ENCODE assay signal across 13 mouse cellular contexts in genomic region chr7:3609082-3609481, GRCm38 (mm10). TPM values are rescaled to one million over a fixed set of nuclear protein-coding genes. Genes with fewer than 3 reads are reported as not detected.
A peak's percentile ranks its signal among the peaks of the same experiment; 100 is the strongest.
DNase-seq lines count a peak whose midpoint lies in the region; ATAC-seq and TF ChIP-seq lines count a peak whose summit lies in the region.
"Had no signal": no experiment of that assay in that cellular context is flagged by ENCODE, and none has a peak within 500 bp of the region (broad histone marks: within the 10 kb centered on the region; RNA-seq: fewer than 3 reads in every experiment).

No protein-coding gene starts in this region.

- 39% methylated on average over 3 of the region's 3 CpGs for WGBS in liver, embryonic 16.5 days (ENCODE audit: insufficient replicate concordance)
- 54% methylated on average over 3 of the region's 3 CpGs for WGBS in liver, embryonic 11.5 days
- 45% methylated on average over 3 of the region's 3 CpGs for WGBS in hindbrain, postnatal 0 days

- peak; percentile 79 for ATAC-seq in liver, embryonic 16.5 days (ENCODE audit: low read depth)
- no peak for ATAC-seq in liver, embryonic 11.5 days (replicated peaks; ENCODE audit: low FRiP score)
- ATAC-seq in hindbrain, postnatal 0 days, result no peak

- H3K27me3 ChIP-seq in liver, embryonic 16.5 days (ENCODE audit: control insufficient read depth, insufficient read depth, low read depth, low read length), result no peaks in the 10 kb centered on the region
- H3K27me3 ChIP-seq in liver, embryonic 11.5 days (replicated peaks; ENCODE audit: control insufficient read depth, insufficient read depth, low read length), result no peaks in the 10 kb centered on the region
- no peaks in the 10 kb centered on the region for H3K27me3 ChIP-seq in hindbrain, postnatal 0 days (ENCODE audit: insufficient read depth, low read length)
- H3K27me3 ChIP-seq: embryonic facial prominence, embryonic 13.5 days; liver, embryonic 15.5 days had no signal

- H3K9me3 ChIP-seq in liver, embryonic 16.5 days (replicated peaks; ENCODE audit: control insufficient read depth, low read length), result no peaks in the 10 kb centered on the region
- no peaks in the 10 kb centered on the region for H3K9me3 ChIP-seq in liver, embryonic 11.5 days (ENCODE audit: control insufficient read depth, low read length)
- no peaks in the 10 kb centered on the region for H3K9me3 ChIP-seq in hindbrain, postnatal 0 days (ENCODE audit: low read length)
- H3K9me3 ChIP-seq: embryonic facial prominence, embryonic 13.5 days; liver, embryonic 15.5 days had no signal

- no peak overlapping the region for H3K4me3 ChIP-seq in liver, embryonic 16.5 days (ENCODE audit: low read depth, low read length)
- no peak overlapping the region for H3K4me3 ChIP-seq in liver, embryonic 11.5 days (ENCODE audit: low read depth, low read length)
- no peak overlapping the region for H3K4me3 ChIP-seq in gastrocnemius, adult 2 months
- no peak overlapping the region for H3K4me3 ChIP-seq in hindbrain, postnatal 0 days (ENCODE audit: low read length)
- no peak overlapping the region for H3K4me3 ChIP-seq in layer of hippocampus, adult 2 months
- H3K4me3 ChIP-seq: embryonic facial prominence, embryonic 13.5 days; left cerebral cortex, adult 2 months; liver, embryonic 15.5 days; myocyte had no signal

- intact Hi-C loops in gastrocnemius, adult 2 months (cut with DNase I), result no loop called here

- H3K9ac ChIP-seq in liver, embryonic 16.5 days (ENCODE audit: low read depth, low read length), result no peak overlapping the region
- no peak overlapping the region for H3K9ac ChIP-seq in liver, embryonic 11.5 days (ENCODE audit: low read depth, low read length)
- no peak overlapping the region for H3K9ac ChIP-seq in hindbrain, postnatal 0 days (replicated peaks; ENCODE audit: low read length)
- H3K9ac ChIP-seq: embryonic facial prominence, embryonic 13.5 days; liver, embryonic 15.5 days had no signal

- no peak overlapping the region for H3K4me2 ChIP-seq in liver, embryonic 16.5 days (ENCODE audit: low read depth, low read length)
- H3K4me2 ChIP-seq in liver, embryonic 11.5 days, result no peak overlapping the region
- no peak overlapping the region for H3K4me2 ChIP-seq in hindbrain, postnatal 0 days (ENCODE audit: low read depth, low read length)
- H3K4me2 ChIP-seq: embryonic facial prominence, embryonic 13.5 days; liver, embryonic 15.5 days had no signal

- TF ChIP-seq CTCF in gastrocnemius, adult 2 months (IDR thresholded peaks at IDR 0.05), result no peak
- no peak for TF ChIP-seq CTCF in hindbrain, postnatal 0 days (IDR thresholded peaks at IDR 0.05; ENCODE audit: low read depth)
- TF ChIP-seq CTCF in layer of hippocampus, adult 2 months (conservative IDR thresholded peaks at IDR 0.05), result no peak

- H3K27ac ChIP-seq in liver, embryonic 16.5 days (ENCODE audit: low read length), result no peak overlapping the region
- no peak overlapping the region for H3K27ac ChIP-seq in liver, embryonic 11.5 days (ENCODE audit: low read depth, low read length)
- H3K27ac ChIP-seq in gastrocnemius, adult 2 months, result peak overlapping the region; percentile 48; the same call in 1 of the 2 replicates
- no peak overlapping the region for H3K27ac ChIP-seq in hindbrain, postnatal 0 days
- no peak overlapping the region for H3K27ac ChIP-seq in layer of hippocampus, adult 2 months
- H3K27ac ChIP-seq: embryonic facial prominence, embryonic 13.5 days; left cerebral cortex, adult 2 months; liver, embryonic 15.5 days had no signal

- H3K4me1 ChIP-seq in liver, embryonic 16.5 days (ENCODE audit: control insufficient read depth, low read depth, low read length), result no peaks in the 10 kb centered on the region
- H3K4me1 ChIP-seq in liver, embryonic 11.5 days (replicated peaks; ENCODE audit: control insufficient read depth, insufficient read depth, low read length), result no peaks in the 10 kb centered on the region; the same call in 1 of the 2 replicates
- H3K4me1 ChIP-seq in hindbrain, postnatal 0 days (ENCODE audit: insufficient read depth, low read length), result no peaks in the 10 kb centered on the region
- H3K4me1 ChIP-seq: embryonic facial prominence, embryonic 13.5 days had no signal

- no peaks in the 10 kb centered on the region for H3K36me3 ChIP-seq in liver, embryonic 16.5 days (ENCODE audit: control insufficient read depth, insufficient read depth)
- H3K36me3 ChIP-seq in liver, embryonic 11.5 days (ENCODE audit: control insufficient read depth, insufficient read depth, low read length), result no peaks in the 10 kb centered on the region
- H3K36me3 ChIP-seq in hindbrain, postnatal 0 days (ENCODE audit: insufficient read depth, low read length), result no peaks in the 10 kb centered on the region
- H3K36me3 ChIP-seq: embryonic facial prominence, embryonic 13.5 days; liver, embryonic 15.5 days had no signal

- DNase-seq in liver, embryonic 11.5 days (ENCODE audit: low spot score), result no peak
- DNase-seq in gastrocnemius, adult 2 months, result peak; percentile 57
- DNase-seq in kidney, adult 11 months, result peak; percentile 76
- peak; percentile 21 for DNase-seq in ovary, postnatal 10 days (ENCODE audit: low spot score)
- DNase-seq in hindbrain, postnatal 0 days (ENCODE audit: low spot score), result no peak
- DNase-seq in thymus, postnatal 10 days (ENCODE audit: low spot score in 2 of 2), result no peak
- no peak for DNase-seq in layer of hippocampus, adult 2 months (ENCODE audit: low spot score in 2 of 2)
- DNase-seq: cerebellum, adult 11 months had no signal

RNA-seq across cellular contexts. Expression of gene Oscar, which starts 6.9 kb away (rescaled TPM):
- polyA plus RNA-seq in liver, embryonic 16.5 days (2015; fragmentation: Nextera tagmentation; extraction: Ambion mirVana), result 0.18 TPM in 1 of 2 replicates, not detected in the other
- 0.17 TPM in 1 of 2 replicates, not detected in the other for polyA plus RNA-seq in liver, embryonic 11.5 days (2014; fragmentation: Nextera tagmentation; extraction: Ambion mirVana)
- total RNA-seq in gastrocnemius, adult 2 months (2021), result not detected
- 0.50 and 1.1 TPM in 2 replicates for total RNA-seq in hindbrain, postnatal 0 days (2014; rRNA removed)
- 0.35 and 0.60 TPM in 2 replicates for polyA plus RNA-seq in hindbrain, postnatal 0 days (2015; fragmentation: Nextera tagmentation; extraction: Ambion mirVana)
- 1 to 10 TPM in 1 of 2 experiments, under 1 TPM in 1; 0.56 to 1.5 TPM for total RNA-seq in layer of hippocampus, adult 2 months (2021)
- polyA plus RNA-seq: myocyte had no signal

RNA-seq across cellular contexts. Expression of gene Ndufa3, which starts 8.1 kb away (rescaled TPM):
- 249 and 272 TPM in 2 replicates for polyA plus RNA-seq in liver, embryonic 16.5 days (2015; fragmentation: Nextera tagmentation; extraction: Ambion mirVana)
- 375 and 405 TPM in 2 replicates for polyA plus RNA-seq in liver, embryonic 11.5 days (2014; fragmentation: Nextera tagmentation; extraction: Ambion mirVana)
- total RNA-seq in gastrocnemius, adult 2 months (2021), result 1,000 to 10,000 TPM in 1 of 2 experiments, 100 to 1,000 TPM in 1; 931 to 1,252 TPM
- total RNA-seq in hindbrain, postnatal 0 days (2014; rRNA removed), result 235 and 572 TPM in 2 replicates
- 664 and 717 TPM in 2 replicates for polyA plus RNA-seq in hindbrain, postnatal 0 days (2015; fragmentation: Nextera tagmentation; extraction: Ambion mirVana)
- total RNA-seq in layer of hippocampus, adult 2 months (2021), result 100 to 1,000 TPM; 537 to 571 TPM

RNA-seq across cellular contexts. Expression of gene Tfpt, which starts 20.6 kb away (rescaled TPM):
- polyA plus RNA-seq in liver, embryonic 16.5 days (2015; fragmentation: Nextera tagmentation; extraction: Ambion mirVana), result 8.1 and 9.0 TPM in 2 replicates
- polyA plus RNA-seq in liver, embryonic 11.5 days (2014; fragmentation: Nextera tagmentation; extraction: Ambion mirVana), result 21.5 and 24.1 TPM in 2 replicates
- 10 to 100 TPM; 14.0 to 16.2 TPM for total RNA-seq in gastrocnemius, adult 2 months (2021)
- total RNA-seq in hindbrain, postnatal 0 days (2014; rRNA removed), result 14.2 and 17.3 TPM in 2 replicates
- polyA plus RNA-seq in hindbrain, postnatal 0 days (2015; fragmentation: Nextera tagmentation; extraction: Ambion mirVana), result 31.4 and 35.9 TPM in 2 replicates
- 10 to 100 TPM; 43.7 to 51.9 TPM for total RNA-seq in layer of hippocampus, adult 2 months (2021)

RNA-seq across cellular contexts. Expression of gene Prpf31, which starts 20.7 kb away (rescaled TPM):
- polyA plus RNA-seq in liver, embryonic 16.5 days (2015; fragmentation: Nextera tagmentation; extraction: Ambion mirVana), result 36.9 and 41.4 TPM in 2 replicates
- 136 and 137 TPM in 2 replicates for polyA plus RNA-seq in liver, embryonic 11.5 days (2014; fragmentation: Nextera tagmentation; extraction: Ambion mirVana)
- total RNA-seq in gastrocnemius, adult 2 months (2021), result 10 to 100 TPM; 20.8 to 22.1 TPM
- total RNA-seq in hindbrain, postnatal 0 days (2014; rRNA removed), result 48.6 and 50.8 TPM in 2 replicates
- 77.6 and 78.6 TPM in 2 replicates for polyA plus RNA-seq in hindbrain, postnatal 0 days (2015; fragmentation: Nextera tagmentation; extraction: Ambion mirVana)
- total RNA-seq in layer of hippocampus, adult 2 months (2021), result 10 to 100 TPM; 55.5 to 59.2 TPM

RNA-seq across cellular contexts. Expression of gene Cnot3, which starts 36.0 kb away (rescaled TPM):
- polyA plus RNA-seq in liver, embryonic 16.5 days (2015; fragmentation: Nextera tagmentation; extraction: Ambion mirVana), result 18.3 and 22.3 TPM in 2 replicates
- polyA plus RNA-seq in liver, embryonic 11.5 days (2014; fragmentation: Nextera tagmentation; extraction: Ambion mirVana), result 69.6 and 76.5 TPM in 2 replicates
- 10 to 100 TPM; 16.0 to 20.2 TPM for total RNA-seq in gastrocnemius, adult 2 months (2021)
- 23.7 and 26.0 TPM in 2 replicates for total RNA-seq in hindbrain, postnatal 0 days (2014; rRNA removed)
- 26.4 and 29.8 TPM in 2 replicates for polyA plus RNA-seq in hindbrain, postnatal 0 days (2015; fragmentation: Nextera tagmentation; extraction: Ambion mirVana)
- total RNA-seq in layer of hippocampus, adult 2 months (2021), result 10 to 100 TPM; 67.9 to 71.5 TPM

Comparison
In these comparisons a context has a peak if more than half of its experiments do, and no peak if none do; other contexts are left out.
1. DNase-seq: peak in gastrocnemius, adult 2 months (single experiment), kidney, adult 11 months (single experiment) and ovary, postnatal 10 days (single experiment); none in liver, embryonic 11.5 days (single experiment), hindbrain, postnatal 0 days (single experiment), thymus, postnatal 10 days (0 of 2) and layer of hippocampus, adult 2 months (0 of 2).